In the genomic region with DNA sequence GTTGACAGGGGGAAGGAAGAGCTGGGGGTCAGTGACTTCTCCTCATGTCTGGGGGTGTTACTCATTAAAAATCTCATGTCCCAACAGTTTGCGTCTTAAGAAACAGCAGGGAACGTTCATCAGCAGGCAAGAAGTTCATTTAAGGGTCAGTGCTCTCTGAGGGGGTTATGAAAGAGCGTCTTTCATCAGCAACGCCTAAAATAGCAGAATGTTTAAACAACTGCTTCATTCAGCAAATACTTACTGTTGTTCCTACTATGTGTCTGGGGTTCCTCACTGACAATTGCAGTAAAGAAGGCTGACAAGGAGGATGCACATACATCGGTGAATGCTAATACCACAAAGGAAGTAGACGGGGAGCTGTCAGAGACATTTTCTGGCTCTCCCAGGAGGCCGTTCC, we compare ENCODE assay signal across 10 mouse cellular contexts.
DNase-seq lines count a peak whose midpoint lies in the region; ATAC-seq lines count a peak whose summit lies in the region.
"Had no signal": no experiment of that assay in that cellular context is flagged by ENCODE, and none has a peak within 500 bp of the region (broad histone marks: within the 10 kb centered on the region; RNA-seq: fewer than 3 reads in every experiment).

No protein-coding gene starts in this region.

- no peaks in the 10 kb centered on the region for H3K9me3 ChIP-seq in heart, embryonic 16.5 days (replicated peaks; ENCODE audit: control insufficient read depth, low read length)

- H3K79me2 ChIP-seq in macrophage (ENCODE audit: inconsistent target) = no peaks in the 10 kb centered on the region

- H3K9ac ChIP-seq in heart, embryonic 16.5 days (ENCODE audit: low read length) = no peak overlapping the region

- no peak for ATAC-seq in heart, embryonic 16.5 days (replicated peaks; ENCODE audit: extremely low read depth, insufficient read depth, low FRiP score)
- ATAC-seq: midbrain, embryonic 16.5 days had no signal

- no peak overlapping the region for H3K4me2 ChIP-seq in heart, embryonic 16.5 days (ENCODE audit: low read depth, low read length)

- peaks cover 3% of the 10 kb centered on the region; the same call in 1 of the 2 replicates for H3K4me1 ChIP-seq in heart, embryonic 16.5 days (ENCODE audit: control insufficient read depth, insufficient read depth, low read length)

- no peaks in the 10 kb centered on the region for H3K36me3 ChIP-seq in heart, embryonic 16.5 days (ENCODE audit: control insufficient read depth, insufficient read depth)
- H3K36me3 ChIP-seq in macrophage (ENCODE audit: inconsistent target) = peaks cover 6% of the 10 kb centered on the region; the same call in 1 of the 2 replicates

- no peak overlapping the region for H3K4me3 ChIP-seq in heart, embryonic 16.5 days (ENCODE audit: low read length)
- H3K4me3 ChIP-seq in macrophage (ENCODE audit: inconsistent target) = no peak overlapping the region

- intact Hi-C loops in heart, postnatal 25 days (cut with DNase I) = no loop called here

- peak; percentile 97 for DNase-seq in heart, adult 11 months
- DNase-seq in heart, postnatal 25 days (ENCODE audit: low spot score) = no peak
- peak; percentile 27 for DNase-seq in Muller cell, postnatal 12 days (ENCODE audit: inconsistent ontology term)
- no peak for DNase-seq in right cerebral cortex, postnatal 10 days (ENCODE audit: low spot score in 2 of 2)
- no peak for DNase-seq in cerebellum, adult 18-20 months
- no peak for DNase-seq in layer of hippocampus, postnatal 10 days (ENCODE audit: low spot score in 2 of 2)
- DNase-seq: thymus, postnatal 14 days had no signal

- 0 out of 2 replicates have a peak overlapping the region, but pooled peaks have one; percentile 16 for H3K27ac ChIP-seq in heart, embryonic 16.5 days (ENCODE audit: low read length)
- peak overlapping the region; percentile 89 for H3K27ac ChIP-seq in macrophage

- 22% methylated on average over 7 of the region's 7 CpGs for WGBS in heart, embryonic 16.5 days
- under 1% methylated on average over 7 of the region's 7 CpGs for WGBS in macrophage (ENCODE audit: missing documents)

- H3K27me3 ChIP-seq in heart, embryonic 16.5 days (ENCODE audit: control insufficient read depth, insufficient read depth, low read length) = no peaks in the 10 kb centered on the region

Comparison
In these comparisons a context has a peak if more than half of its experiments do, and no peak if none do; other contexts are left out.
1. DNase-seq: peak in heart, adult 11 months (single experiment) and Muller cell, postnatal 12 days (single experiment); none in heart, postnatal 25 days (single experiment), right cerebral cortex, postnatal 10 days (0 of 2), cerebellum, adult 18-20 months (0 of 2) and layer of hippocampus, postnatal 10 days (0 of 2).